Mouse (Mus musculus): ENCODE results near the gene Vmn1r217.
"Not testable (repeated sequence)": the region's sequence is repeated elsewhere in the genome, so short reads cannot be mapped to it uniquely, and the experiment has no call there.

GRCm38 (mm10) chr13:23166471-23166870 is 48.4 kb upstream of the Vmn1r217 start:
- TF ChIP-seq CTCF, EP300 (IDR thresholded peaks at IDR 0.05; ENCODE audit: low read depth): not testable (repeated sequence)
